Mouse (Mus musculus): ENCODE measurements at regions not wholly inside any gene's neighbourhood (a gene's known extent, or its start where the extent isn't known, plus 50 kb on each side); places are given as distances from the start of the nearest gene placed in this dataset.

DNA sequence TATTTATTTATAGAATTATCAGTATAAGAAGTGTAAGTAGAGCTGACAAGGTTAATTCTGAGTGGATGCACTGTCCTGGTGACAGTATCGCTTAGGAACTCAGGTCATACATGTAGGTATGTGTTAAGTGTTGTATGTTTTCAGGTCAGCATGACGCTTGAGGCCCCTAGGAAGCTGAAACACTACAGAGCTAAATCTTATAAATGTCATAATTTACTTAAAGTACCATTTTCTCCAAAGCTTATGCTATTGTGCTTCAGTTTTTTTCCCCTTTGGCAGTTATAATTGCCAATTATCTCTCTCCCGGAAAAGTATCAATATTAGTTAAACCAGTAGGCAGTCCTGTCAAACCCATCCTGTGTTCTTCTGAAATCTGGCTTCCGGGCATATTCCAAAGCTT, 110.3 kb downstream of the Alg10b start:
- ATAC-seq (no peak), DNase-seq (ENCODE audit: low read depth, low spot score) (no peak)
- in situ Hi-C loops (cut with MboI; ENCODE audit: low pct_unique_long_range_greater_than_20kb), result no loop called here
- ChIA-PET POLR2A (interaction anchor here (0.7 kb wide), 1 partner anchor 325 kb away, joined by 3 read pairs; no protein-coding TSS in a partner anchor), CTCF (interaction anchor here (1.0 to 3.5 kb wide), 4 partner anchors 9 to 22 kb away, joined by 3 to 16 read pairs (median 9); no protein-coding TSS in a partner anchor)
- TF ChIP-seq CTCF (IDR thresholded peaks at IDR 0.05), result no peak
- no peaks in the 10 kb centered on the region for H3K27me3 ChIP-seq

DNA sequence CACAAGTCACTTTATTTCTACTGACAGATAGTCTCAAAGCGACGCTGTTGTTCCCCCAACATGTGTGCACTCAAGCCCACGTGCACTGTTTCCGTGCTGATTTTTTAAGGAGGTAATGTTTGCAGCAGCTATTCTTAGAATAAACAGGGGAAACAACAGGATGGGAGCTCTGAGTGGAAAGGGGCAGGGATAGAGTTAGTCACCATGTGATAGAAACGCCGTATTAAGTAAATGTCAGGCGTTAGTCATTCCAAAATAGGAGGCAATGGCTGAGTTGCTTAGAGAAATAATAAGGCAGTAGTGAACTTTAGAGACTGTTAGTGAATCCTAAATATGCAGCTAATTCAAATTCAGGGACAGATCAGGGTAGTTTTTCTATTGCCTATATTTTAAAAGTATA, 111.4 kb downstream of the Alg10b start:
- ATAC-seq (no peak), DNase-seq (ENCODE audit: low read depth, low spot score) (no peak)
- TF ChIP-seq CTCF (IDR thresholded peaks at IDR 0.05), result no peak
- ChIA-PET POLR2A (no interaction called here), CTCF (interaction anchor here (0.9 to 3.5 kb wide), 4 partner anchors 8 to 616 kb away, joined by 3 to 16 read pairs (median 8); no protein-coding TSS in a partner anchor)
- in situ Hi-C loops (cut with MboI; ENCODE audit: low pct_unique_long_range_greater_than_20kb), result no loop called here
- H3K27me3 ChIP-seq, result no peaks in the 10 kb centered on the region

DNA sequence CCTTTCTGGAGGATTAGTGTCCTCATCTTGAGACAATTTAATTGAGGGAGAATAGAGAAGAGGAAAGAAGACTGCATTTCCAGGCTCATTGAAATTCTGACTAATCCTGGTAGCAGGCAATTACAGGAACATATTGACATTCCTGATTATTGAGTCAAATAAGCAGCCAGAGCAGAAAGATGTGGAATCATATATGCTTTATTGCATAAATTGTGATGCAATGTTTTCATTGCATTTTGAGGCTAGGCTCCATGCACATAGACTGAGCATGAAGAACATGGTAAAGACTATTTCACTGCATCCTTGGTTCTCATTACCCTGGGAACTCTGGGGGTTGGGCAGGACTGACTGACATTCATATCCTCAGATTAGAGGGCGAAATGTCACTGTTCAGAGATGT, 116.0 kb downstream of the Alg10b start:
- no peak for TF ChIP-seq CTCF (IDR thresholded peaks at IDR 0.05)
- ATAC-seq (peak; percentile 34), DNase-seq (ENCODE audit: low read depth, low spot score) (no peak)
- ChIA-PET CTCF (no interaction called here), POLR2A (no interaction called here)
- in situ Hi-C loops (cut with MboI; ENCODE audit: low pct_unique_long_range_greater_than_20kb), result no loop called here
- H3K27me3 ChIP-seq, result no peaks in the 10 kb centered on the region

DNA sequence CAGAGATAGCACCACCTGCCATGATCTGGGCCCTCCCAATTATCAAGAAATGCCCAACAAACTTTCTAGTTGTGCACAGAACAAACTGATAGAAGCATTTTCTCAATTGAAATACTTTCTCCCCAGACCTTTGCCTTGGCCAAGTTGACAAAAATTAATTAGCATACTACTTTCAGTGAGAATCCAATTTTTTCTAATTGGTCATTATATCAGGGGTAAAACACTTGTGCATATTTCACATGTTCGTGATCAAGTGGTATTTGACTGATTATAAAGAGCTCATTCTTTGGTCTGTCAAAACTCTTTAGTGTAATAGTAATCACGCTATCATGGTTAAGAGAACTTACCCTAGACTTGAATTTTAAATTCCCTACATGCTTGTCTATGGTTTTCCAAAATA, 117.2 kb downstream of the Alg10b start:
- in situ Hi-C loops (cut with MboI; ENCODE audit: low pct_unique_long_range_greater_than_20kb), result no loop called here
- CTCF ChIA-PET, result no interaction called here
- POLR2A ChIA-PET, result no interaction called here

DNA sequence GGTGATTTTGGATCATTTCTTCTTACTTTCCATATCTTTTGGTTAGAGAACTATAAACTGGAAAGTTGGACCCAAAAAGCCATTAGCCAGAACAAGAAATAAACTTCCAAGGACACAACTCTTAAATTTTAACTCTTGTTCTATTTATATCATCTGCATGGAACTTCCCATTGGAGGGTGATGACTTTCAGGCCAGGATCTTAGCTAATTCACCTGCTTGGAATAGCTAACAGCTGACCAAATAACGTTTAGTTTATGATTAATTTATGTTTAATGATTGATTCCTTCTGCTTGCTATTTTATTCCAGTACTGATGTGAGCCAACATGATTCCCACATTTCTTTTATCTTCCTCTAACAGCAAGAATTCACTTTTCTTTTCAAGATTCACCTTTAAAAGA, 119.7 kb downstream of the Alg10b start:
- peak; percentile 31 for DNase-seq (ENCODE audit: low read depth, low spot score)
- CTCF ChIA-PET, result interaction anchor here (3.5 kb wide), 1 partner anchor 10 kb away, joined by 14 read pairs; no protein-coding TSS in a partner anchor
- TF ChIP-seq CTCF (IDR thresholded peaks at IDR 0.05), result no peak
- POLR2A ChIA-PET, result no interaction called here
- H3K27me3 ChIP-seq, result no peaks in the 10 kb centered on the region
- in situ Hi-C loops (cut with MboI; ENCODE audit: low pct_unique_long_range_greater_than_20kb), result no loop called here
- no peak for ATAC-seq

More for the DNA sequence above, 117.2 kb downstream of the Alg10b start:
- DNase-seq (ENCODE audit: low read depth, low spot score) (no peak), ATAC-seq (no peak)
- no peak for TF ChIP-seq CTCF (IDR thresholded peaks at IDR 0.05)
- no peaks in the 10 kb centered on the region for H3K27me3 ChIP-seq

DNA sequence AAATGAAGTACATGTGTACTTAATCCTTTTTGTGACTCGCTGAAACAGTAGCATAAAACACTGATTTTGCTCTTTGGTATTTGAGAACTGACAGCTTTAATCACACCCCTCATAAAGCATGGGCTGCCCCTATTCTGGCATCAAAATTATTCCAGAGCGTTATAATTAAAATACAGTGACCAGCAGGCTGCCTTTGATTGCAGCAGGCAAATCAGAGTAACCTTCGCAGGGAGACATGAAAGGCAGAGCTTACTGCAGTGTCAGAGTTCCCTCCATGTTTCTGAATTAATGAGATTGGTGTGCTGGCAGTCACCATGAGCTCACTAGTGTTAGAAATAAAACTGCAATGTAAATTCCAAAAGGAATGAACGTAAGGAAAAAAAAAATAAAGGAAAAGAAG, 120.8 kb downstream of the Alg10b start:
- POLR2A ChIA-PET, result interaction anchor here (0.6 kb wide), 1 partner anchor 17 kb away, joined by 3 read pairs; no protein-coding TSS in a partner anchor
- CTCF ChIA-PET, result interaction anchor here (3.5 kb wide), 1 partner anchor 11 kb away, joined by 14 read pairs; no protein-coding TSS in a partner anchor
- no peak for TF ChIP-seq CTCF (IDR thresholded peaks at IDR 0.05)
- no peak for DNase-seq (ENCODE audit: low read depth, low spot score)
- no peak for ATAC-seq
- no peaks in the 10 kb centered on the region for H3K27me3 ChIP-seq
- in situ Hi-C loops (cut with MboI; ENCODE audit: low pct_unique_long_range_greater_than_20kb), result no loop called here

DNA sequence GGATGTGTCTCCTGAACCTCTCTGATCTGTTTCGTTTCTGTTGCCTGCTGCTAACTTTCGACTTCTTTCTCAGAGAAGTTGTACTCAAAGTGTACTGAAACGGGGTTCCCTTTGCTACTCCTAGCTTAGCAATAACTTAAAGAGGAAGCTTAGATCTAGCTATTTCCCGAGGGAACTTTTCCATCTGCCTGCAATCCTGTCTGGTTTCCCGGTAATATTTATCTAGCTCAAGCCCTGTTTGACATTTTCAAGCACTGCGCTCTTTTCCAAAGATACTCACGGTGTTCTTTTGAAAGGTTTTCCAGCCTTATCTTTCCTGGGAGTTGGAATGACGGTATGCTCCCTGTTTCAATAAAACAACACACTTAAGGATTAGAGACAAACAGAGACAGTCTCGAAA, 122.1 kb downstream of the Alg10b start:
- DNase-seq (ENCODE audit: low read depth, low spot score) (no peak), ATAC-seq (no peak)
- in situ Hi-C loops (cut with MboI; ENCODE audit: low pct_unique_long_range_greater_than_20kb), result no loop called here
- POLR2A ChIA-PET, result interaction anchor here (1.0 to 1.1 kb wide), 2 partner anchors 12 to 13 kb away, joined by 3 to 4 read pairs; no protein-coding TSS in a partner anchor
- no peak for TF ChIP-seq CTCF (IDR thresholded peaks at IDR 0.05)
- H3K27me3 ChIP-seq, result no peaks in the 10 kb centered on the region
- CTCF ChIA-PET, result interaction anchor here (1.0 to 1.5 kb wide), 3 partner anchors 9 to 30 kb away, joined by 3 to 4 read pairs (median 3); no protein-coding TSS in a partner anchor

DNA sequence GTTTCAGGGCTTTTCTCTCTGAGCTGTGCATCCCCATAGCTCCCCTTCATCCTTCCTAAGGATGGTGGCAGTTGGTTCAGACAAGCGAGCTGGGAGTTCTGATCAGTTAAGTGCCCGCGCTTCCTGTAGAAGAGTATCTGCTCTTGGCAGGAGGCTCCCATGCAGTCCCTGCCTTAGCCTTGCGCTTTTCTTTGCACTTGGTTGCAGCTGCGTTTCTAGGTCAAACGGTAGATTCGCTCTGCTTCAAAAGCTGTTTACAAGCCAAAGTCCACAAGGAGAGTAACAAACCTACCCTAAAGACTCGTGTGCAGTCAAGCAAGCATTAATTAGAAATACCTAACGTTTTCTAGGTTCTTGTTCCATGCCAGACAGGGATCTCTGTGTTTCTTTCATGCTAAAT, 122.6 kb downstream of the Alg10b start:
- in situ Hi-C loops (cut with MboI; ENCODE audit: low pct_unique_long_range_greater_than_20kb), result no loop called here
- H3K27me3 ChIP-seq, result no peaks in the 10 kb centered on the region
- DNase-seq (ENCODE audit: low read depth, low spot score) (no peak), ATAC-seq (no peak)
- POLR2A ChIA-PET, result interaction anchor here (1.0 to 1.1 kb wide), 2 partner anchors 11 to 13 kb away, joined by 3 to 4 read pairs; no protein-coding TSS in a partner anchor
- TF ChIP-seq CTCF (IDR thresholded peaks at IDR 0.05), result no peak
- CTCF ChIA-PET, result interaction anchor here (1.0 to 1.5 kb wide), 3 partner anchors 9 to 30 kb away, joined by 3 to 4 read pairs (median 3); no protein-coding TSS in a partner anchor

DNA sequence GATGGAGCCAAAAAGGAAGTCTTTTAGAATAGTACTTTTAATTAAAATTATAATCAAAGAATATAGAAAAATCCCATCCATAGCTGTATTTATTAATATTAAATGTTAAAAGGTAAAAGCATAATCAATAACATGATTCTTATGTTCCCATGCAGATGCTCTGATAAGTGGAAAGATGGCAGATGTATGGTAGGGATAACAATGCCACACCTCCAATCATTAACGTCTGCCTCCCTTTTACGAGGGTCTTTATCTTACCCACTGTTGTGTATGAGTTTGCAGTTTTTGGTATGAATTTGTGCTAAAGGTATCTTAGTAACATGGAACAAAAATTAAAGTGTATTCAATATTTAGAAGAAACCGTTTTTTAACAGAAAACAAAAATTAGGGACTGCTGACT, 127.8 kb downstream of the Alg10b start:
- in situ Hi-C loops (cut with MboI; ENCODE audit: low pct_unique_long_range_greater_than_20kb), result no loop called here
- no peak for ATAC-seq
- ChIA-PET POLR2A (no interaction called here), CTCF (interaction anchor here (2.1 kb wide), 1 partner anchor 10 kb away, joined by 5 read pairs; no protein-coding TSS in a partner anchor)
- H3K27me3 ChIP-seq, result no peaks in the 10 kb centered on the region
- no peak for DNase-seq (ENCODE audit: low read depth, low spot score)
- TF ChIP-seq CTCF (IDR thresholded peaks at IDR 0.05), result no peak

DNA sequence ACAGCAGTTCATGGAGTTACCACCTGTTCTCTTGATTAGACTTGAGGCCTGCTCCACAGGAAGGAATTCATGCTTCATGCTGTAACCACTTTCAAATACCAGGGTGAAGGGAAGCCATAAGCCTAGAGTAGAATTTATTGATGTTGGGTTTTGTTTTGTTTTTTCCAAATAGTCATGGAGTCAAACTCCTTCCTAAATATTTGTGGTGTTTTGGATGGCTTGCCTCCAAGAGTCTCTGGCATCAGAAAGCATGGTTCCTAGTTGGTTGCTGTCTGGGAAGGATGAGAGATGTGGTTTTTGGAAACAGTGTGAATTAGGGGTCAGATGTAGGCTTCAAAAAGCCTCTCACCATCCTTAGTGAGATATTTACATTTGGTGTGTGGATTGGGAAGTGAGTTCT, 141.5 kb downstream of the Alg10b start:
- no peak for TF ChIP-seq CTCF (IDR thresholded peaks at IDR 0.05)
- DNase-seq (ENCODE audit: low read depth, low spot score) (peak; percentile 28), ATAC-seq (peak; percentile 21)
- POLR2A ChIA-PET, result no interaction called here
- no peaks in the 10 kb centered on the region for H3K27me3 ChIP-seq
- in situ Hi-C loops (cut with MboI; ENCODE audit: low pct_unique_long_range_greater_than_20kb), result no loop called here
- CTCF ChIA-PET, result no interaction called here

DNA sequence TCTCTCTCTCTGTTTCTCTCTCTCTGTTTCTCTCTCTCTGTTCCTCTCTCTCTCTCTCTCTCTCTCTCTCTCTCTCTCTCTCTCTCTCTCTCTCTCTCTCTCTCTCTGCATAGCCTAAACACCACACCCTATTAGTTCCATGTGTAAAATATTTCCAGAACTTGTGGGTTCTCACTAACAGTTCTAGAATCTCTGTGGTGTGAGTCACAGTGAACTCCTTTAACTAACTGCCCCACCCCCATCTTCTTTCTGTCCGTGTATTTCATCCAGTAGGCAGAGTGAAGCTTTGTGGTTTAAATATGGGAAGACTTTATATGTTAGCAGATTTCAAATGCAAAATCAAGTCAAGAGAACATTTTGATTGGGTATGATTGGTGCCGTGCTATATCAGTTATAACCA, 153.8 kb downstream of the Alg10b start:
- POLR2A ChIA-PET, result no interaction called here
- in situ Hi-C loops (cut with MboI; ENCODE audit: low pct_unique_long_range_greater_than_20kb), result no loop called here
- H3K27me3 ChIP-seq, result no peaks in the 10 kb centered on the region
- DNase-seq (ENCODE audit: low read depth, low spot score) (peak; percentile 27), ATAC-seq (peak; percentile 93)
- CTCF ChIA-PET, result no interaction called here
- no peak for TF ChIP-seq CTCF (IDR thresholded peaks at IDR 0.05)

DNA sequence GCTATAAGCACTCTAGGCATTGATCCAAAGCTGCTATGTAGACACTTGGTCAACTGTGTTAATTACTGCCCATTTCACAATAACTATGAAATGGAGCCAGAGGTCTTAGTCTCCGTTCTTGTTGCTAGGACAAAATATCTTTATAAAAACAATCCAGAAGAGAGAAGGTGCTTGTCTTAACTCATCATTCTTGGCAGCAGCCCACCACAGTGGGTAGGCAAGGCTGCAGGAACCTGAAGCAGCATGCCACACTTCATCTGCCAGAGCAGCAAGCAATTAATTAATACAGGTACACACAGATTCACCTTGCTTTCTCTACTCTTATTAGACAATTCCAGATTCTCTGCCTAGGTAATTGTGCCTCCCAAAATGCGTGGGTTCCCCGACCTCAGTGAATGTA, 172.8 kb downstream of the Alg10b start:
- no peak for TF ChIP-seq CTCF (IDR thresholded peaks at IDR 0.05)
- DNase-seq (ENCODE audit: low read depth, low spot score) (no peak), ATAC-seq (no peak)
- POLR2A ChIA-PET, result interaction anchor here (0.6 kb wide), 1 partner anchor 30 kb away, joined by 3 read pairs; no protein-coding TSS in a partner anchor
- in situ Hi-C loops (cut with MboI; ENCODE audit: low pct_unique_long_range_greater_than_20kb), result no loop called here
- CTCF ChIA-PET, result no interaction called here
- no peaks in the 10 kb centered on the region for H3K27me3 ChIP-seq
